Mouse (Mus musculus): ENCODE measurements around the gene Atad1.
A peak's percentile ranks its signal among the peaks of the same experiment; 100 is the strongest.
"Not testable (repeated sequence)": the region's sequence is repeated elsewhere in the genome, so short reads cannot be mapped to it uniquely, and the experiment has no call there.

The Atad1 gene

DNA sequence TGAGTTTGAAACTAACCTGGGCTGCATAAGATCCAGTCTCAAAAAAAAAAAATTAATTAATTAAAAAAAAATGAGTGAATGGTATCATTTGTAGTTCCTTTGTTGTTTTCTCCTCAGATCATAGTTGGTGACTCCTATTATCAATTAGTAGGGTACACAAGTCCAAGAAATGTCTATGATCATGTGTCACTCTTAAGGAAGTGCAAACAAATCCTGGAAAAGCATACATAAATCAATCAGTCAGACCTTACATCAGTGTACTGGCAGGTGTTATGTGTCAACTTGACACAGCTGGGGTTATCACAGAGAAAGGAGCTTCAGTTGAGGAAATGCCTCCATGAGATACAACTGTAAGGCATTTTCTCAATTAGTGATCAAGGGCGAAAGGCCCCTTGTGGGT lies 71.8 kb downstream of the Atad1 start:
- DNase-seq (ENCODE audit: low spot score) = not testable (repeated sequence)

- no peak for DNase-seq (ENCODE audit: low spot score)
Observed at GRCm38 (mm10) chr19:32665243-32665642, 74.3 kb downstream of the Atad1 start.

GRCm38 (mm10) chr19:32662936-32663335 lies 76.7 kb downstream of the Atad1 start:
- no peak for DNase-seq (ENCODE audit: low spot score)

DNA sequence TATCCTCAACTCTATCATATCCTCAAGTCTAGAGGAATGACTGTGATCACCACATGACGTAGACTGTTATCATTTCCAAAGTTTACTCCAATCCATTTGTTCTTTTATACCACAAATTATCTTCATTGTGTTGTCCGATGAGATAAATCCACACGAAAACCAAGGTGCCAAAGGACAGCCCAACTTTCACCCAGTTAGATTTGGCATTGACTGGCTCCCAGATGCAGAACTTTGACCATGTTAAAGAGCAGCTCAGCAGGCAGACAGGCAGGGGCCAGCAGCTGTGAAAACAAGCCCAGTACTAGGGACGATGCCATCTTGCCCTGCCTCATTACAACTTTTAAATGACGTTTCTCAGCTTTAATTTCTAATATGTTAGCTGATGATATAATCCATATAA lies 80.2 kb downstream of the Atad1 start:
- no peak for DNase-seq (ENCODE audit: low spot score)

GRCm38 (mm10) chr19:32653630-32654362 lies 85.8 kb downstream of the Atad1 start:
- DNase-seq (ENCODE audit: low spot score) = peak; percentile 48

DNA sequence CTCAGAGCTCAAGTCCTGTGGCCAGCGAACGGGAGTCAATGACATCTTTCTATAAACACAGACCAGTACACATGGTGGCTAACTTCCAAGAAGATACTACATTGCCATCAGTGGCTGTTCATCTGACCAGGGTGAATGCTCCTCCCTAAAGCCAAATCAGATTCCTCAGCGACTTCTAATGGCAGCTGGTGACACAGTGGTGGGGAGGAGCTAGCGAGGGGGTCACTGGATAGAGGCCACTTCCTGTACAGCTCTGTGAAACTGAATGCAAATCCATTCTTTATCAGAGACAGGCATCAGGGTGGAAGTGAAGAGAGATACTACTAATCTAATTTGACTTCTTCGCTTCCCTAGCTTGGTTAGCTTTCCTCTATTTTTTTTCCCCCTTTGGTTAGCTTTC lies 86.5 kb downstream of the Atad1 start:
- DNase-seq (ENCODE audit: low spot score) = no peak

DNA sequence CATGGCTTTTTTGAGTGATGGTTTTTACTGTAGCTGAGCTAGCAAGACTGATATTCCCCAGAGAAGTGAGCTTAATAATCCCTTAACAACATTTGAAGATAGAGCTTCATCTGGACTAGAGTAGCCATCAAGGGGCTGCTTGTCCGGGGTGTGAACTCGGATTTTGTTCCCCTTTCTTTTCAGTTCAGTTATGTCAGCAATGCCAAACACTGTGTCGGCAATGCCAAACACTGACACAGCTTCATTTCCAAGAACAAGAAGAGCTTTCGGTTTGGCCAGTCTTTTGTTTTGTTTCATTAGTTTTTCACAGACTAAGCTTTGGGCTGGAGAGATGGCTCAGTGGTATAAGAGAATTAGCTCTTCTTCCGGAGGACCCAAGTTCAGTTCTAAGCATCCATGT lies 88.5 kb downstream of the Atad1 start:
- DNase-seq (ENCODE audit: low spot score) = no peak

DNA sequence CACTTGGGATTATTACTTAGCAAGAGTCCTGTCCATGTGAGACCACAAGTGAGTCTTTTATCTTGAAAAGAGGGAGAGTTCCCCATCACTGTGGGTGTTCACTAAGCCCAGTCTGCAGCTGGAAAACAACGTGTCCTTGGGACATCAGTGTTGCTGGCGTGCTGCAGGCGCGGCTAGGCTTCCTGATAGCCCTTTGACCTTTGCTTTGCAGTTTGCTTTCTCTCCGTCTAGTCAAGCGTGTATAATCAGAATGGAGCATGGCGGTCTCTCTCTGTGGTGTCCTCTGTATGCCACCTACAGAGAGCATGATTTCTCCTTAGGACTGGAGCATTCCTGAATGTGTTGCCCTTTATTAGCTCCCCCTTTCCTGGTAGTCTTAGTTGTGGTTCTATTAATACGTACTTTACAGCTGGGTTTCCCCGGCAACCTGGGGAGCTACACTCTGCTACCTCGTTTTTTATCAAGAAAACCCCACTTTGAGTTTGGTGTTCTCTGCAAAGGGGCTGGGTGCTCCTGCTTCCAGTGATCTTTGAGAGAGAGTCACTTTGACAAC lies 91.5 kb downstream of the Atad1 start:
- no peak for DNase-seq (ENCODE audit: low spot score)

DNA sequence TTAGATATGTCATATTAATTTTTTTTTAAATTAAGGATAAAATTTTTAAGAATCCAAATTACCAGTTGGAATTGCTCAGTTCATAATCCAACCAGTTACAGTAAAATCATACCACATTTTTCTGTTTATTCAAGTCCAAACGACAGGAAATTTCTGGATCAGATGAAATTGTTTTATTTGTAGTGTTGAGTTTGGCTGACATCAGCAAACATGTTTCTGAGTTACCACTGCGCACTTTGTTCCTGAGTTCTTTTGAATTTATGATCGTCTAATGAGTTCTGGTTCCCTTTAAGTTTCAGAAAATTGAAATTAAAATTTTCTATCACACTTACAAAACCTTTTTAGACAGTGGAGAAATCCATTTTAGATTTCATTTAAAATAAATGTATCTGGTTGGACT lies 93.2 kb downstream of the Atad1 start:
- DNase-seq (ENCODE audit: low spot score) = no peak

- no peak for DNase-seq (ENCODE audit: low spot score)
Observed at GRCm38 (mm10) chr19:32645939-32646338, 93.6 kb downstream of the Atad1 start.

- DNase-seq (ENCODE audit: low spot score) = no peak
Observed at GRCm38 (mm10) chr19:32643642-32644041, 95.9 kb downstream of the Atad1 start.

DNA sequence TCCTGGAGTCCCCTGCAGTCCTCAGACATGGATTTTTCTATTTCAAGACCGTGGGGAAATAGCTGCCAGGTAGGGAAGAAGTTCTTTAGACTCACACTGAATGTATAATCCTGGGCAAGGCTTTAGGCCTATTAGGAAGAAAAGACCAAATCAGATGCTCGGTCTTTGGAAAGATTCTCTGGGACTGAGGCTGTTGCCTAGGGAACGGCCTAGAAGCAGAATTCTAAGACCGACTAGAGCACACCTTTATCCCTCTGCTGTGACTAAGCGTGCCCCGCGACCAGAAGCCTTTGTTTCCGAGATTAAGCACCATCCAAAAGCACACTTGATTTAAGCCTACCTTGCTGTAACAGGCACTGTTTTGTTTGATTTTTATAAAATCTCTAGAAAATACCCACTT lies 97.6 kb downstream of the Atad1 start:
- no peak for DNase-seq (ENCODE audit: low spot score)

DNA sequence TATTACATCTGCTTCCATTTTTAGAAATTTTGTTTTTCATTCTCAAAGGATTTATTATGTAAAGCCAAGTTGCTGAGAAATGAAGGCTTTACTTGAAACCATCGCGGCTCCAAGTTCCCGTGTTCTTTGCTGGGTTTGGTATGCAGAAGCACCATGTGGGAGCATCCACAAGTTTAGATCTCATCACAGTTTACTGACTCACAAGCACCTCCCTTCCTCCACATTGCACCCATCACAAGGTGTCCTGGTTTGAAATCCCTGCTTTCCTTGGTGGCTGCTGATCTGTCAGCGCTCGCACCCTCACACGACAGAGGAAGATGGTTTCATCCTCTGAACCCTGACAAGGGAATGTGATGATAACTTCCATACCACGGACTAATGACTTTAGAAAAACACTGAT lies 98.1 kb downstream of the Atad1 start:
- DNase-seq (ENCODE audit: low spot score) = no peak

GRCm38 (mm10) chr19:32638276-32638903 lies 101.2 kb downstream of the Atad1 start:
- no peak for DNase-seq (ENCODE audit: low spot score)

GRCm38 (mm10) chr19:32637357-32638275 lies 102.0 kb downstream of the Atad1 start:
- no peak for DNase-seq (ENCODE audit: low spot score)

DNA sequence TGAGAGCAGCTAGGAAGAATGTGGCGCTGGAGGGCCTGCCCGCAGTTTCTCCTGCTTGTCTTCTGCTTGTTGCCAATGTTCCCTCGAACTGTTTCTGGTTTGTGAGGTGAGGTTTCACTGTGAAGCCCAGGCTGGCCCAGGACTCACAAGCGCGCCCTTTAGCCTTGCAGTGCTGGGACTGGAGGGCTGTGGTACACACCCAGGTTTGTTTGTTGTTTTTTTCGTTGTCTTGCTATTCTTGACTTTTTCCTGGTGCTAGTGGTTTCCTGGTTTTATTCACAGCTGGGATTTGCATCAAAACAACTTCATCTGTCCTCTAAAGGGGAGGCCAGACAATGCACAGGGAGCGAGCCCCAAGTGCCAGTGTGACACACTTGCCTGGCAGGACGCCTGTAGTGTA lies 104.7 kb downstream of the Atad1 start:
- no peak for DNase-seq (ENCODE audit: low spot score)

DNA sequence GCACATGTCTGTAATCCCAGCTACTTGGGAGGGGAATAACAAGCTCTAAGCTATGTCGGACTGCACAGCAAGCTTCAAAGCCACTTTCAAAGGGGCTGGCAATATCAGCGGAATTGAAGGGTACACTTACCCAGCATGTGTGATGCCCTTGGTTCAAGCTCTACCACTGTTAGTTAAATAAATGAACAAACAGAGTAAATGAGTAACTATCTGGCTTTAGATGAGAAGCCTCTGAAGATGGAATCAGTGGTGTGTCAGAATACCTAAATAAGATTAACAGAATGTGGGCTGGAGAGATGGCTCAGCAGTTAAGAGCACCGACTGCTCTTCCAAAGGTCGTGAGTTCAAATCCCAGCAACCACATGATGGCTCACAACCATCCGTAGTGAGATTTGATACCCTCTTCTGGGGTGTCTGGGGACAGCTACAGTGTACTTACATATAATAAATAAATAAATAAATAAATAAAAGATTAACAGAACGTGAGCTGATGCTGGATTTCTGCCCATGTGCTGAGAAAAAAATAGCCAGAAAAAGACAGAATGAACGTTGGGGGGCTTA lies 110.9 kb downstream of the Atad1 start:
- DNase-seq (ENCODE audit: low spot score) = no peak

DNA sequence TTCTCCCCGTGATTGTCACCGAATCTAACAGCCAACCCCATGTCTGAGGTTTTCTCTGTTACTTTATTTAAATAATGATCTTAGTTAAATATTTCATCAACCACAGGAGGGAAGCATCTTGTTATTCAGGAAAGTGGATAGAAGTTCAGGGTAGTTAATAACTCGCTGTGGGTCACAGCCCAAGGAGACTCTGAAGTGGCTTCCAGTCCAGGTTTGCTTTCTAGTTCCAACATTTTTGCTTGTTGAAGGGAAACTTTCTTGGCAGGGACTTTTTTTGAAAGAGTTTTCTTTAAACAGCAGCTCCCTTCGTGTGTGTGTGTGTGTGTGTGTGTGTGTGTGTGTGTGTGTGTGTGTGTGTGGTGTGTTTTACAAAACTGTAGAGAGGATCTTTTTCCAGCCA lies 112.0 kb downstream of the Atad1 start:
- no peak for DNase-seq (ENCODE audit: low spot score)

DNA sequence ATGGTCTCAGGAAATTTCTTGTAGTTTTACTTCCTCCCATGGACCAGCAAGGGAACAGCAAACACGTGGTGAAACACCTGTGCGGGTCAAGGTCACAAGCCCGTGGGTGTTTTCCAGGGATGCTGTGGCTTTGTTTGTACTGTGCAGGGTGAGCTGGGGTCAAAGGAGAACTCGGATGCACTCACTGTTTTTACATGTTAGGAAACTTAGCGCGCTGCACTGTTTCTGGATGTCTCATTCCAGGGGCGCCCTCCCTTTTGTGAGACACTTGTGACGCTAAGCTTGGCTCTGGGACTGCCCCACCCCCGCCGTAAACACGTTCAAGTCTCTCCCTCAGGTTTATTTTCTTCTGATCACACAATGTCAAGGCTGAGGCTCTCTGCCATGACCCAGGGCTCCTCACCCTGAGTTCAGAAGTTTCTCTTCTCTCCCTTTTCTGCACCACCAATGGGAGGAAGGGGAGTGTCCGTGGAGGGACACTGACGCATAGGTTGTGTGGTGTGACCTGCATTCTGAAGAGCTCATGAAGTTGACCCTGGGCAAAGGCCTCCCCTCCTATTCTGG lies 112.7 kb downstream of the Atad1 start:
- peak; percentile 5 for DNase-seq (ENCODE audit: low spot score)

GRCm38 (mm10) chr19:32622142-32622541 lies 117.4 kb downstream of the Atad1 start:
- DNase-seq (ENCODE audit: low spot score) = no peak
